Mouse (Mus musculus) testis, adult 2 months (tissue): Measurements from ENCODE around the gene Kalrn.

Experiments
- CTCF ChIP-seq: fragments of 200-500 bp; IDR thresholded peaks from 2 replicates; pipeline ENCODE4 v1.5.1; 2012; ENCODE audit warnings: low read depth, mild to moderate bottlenecking, inconsistent platforms, low read length, moderate library complexity; ENCODE audit not compliant: control insufficient read depth, insufficient read depth, insufficient replicate concordance
- POLR2A ChIP-seq: fragments of 200-500 bp; IDR thresholded peaks from 2 replicates; pipeline ENCODE4 v1.6.1; 2012; ENCODE audit warnings: low read depth, mild to moderate bottlenecking, inconsistent platforms, low read length, moderate library complexity; ENCODE audit not compliant: control insufficient read depth

GRCm38 (mm10) chr16:34302063-34302462 lies 271.3 kb downstream of the Kalrn start:
- TF ChIP-seq POLR2A (no peak), CTCF (no peak; the same call in 1 of the 2 replicates)
